Mouse (Mus musculus): ENCODE measurements at regions not wholly inside any gene's neighbourhood (a gene's known extent, or its start where the extent isn't known, plus 50 kb on each side); places are given as distances from the start of the nearest gene placed in this dataset.
A peak's percentile ranks its signal among the peaks of the same experiment; 100 is the strongest.

GRCm38 (mm10) chr9:59198221-59198875, 93.0 kb upstream of the Adpgk start:
- DNase-seq (ENCODE audit: low spot score), result no peak
- 66% methylated on average over 6 of the region's 6 CpGs for WGBS

DNA sequence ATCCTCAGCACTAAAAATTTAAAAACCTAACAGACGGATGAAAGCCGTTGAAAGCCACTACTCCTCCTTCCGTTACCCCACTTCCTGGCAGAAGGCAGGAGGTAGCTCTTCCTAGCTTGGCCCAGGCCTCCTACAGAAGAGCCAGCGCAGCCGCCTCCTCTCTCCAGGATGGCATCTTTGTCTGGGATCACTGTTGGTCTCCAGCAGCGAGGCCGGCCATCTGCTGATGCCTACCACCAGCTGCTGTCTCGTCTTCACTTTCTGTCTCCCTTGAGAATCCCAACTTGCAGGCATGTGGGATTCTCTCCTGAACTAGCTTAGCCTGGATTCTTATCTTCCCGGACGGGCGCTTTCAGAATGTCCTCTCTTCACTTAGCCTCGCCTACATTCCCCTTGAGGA, 93.9 kb upstream of the Adpgk start:
- peak; percentile 67 for DNase-seq (ENCODE audit: low spot score)
- 80% methylated on average over 12 of the region's 12 CpGs for WGBS

More at GRCm38 (mm10) chr9:59198221-59198875, 93.0 kb upstream of the Adpgk start:
- 0 out of 2 replicates have a peak, but pooled peaks cover 3% of the 10 kb centered on the region for H3K4me1 ChIP-seq (ENCODE audit: control insufficient read depth, insufficient read depth, low read length)
- no peaks in the 10 kb centered on the region for H3K36me3 ChIP-seq (ENCODE audit: control insufficient read depth, insufficient read depth, low read length)
- H3K9ac ChIP-seq (ENCODE audit: low read length), result no peak overlapping the region
- H3K27ac ChIP-seq (ENCODE audit: low read depth, low read length), result no peak overlapping the region
- no peaks in the 10 kb centered on the region for H3K9me3 ChIP-seq (replicated peaks; ENCODE audit: control insufficient read depth, low read length)
- no peak overlapping the region for H3K4me3 ChIP-seq (ENCODE audit: low read depth, low read length)
- no peak overlapping the region for H3K4me2 ChIP-seq (ENCODE audit: low read length)
- no peak for ATAC-seq
- no peaks in the 10 kb centered on the region for H3K27me3 ChIP-seq (replicated peaks; ENCODE audit: control insufficient read depth, insufficient read depth, low read length)

DNA sequence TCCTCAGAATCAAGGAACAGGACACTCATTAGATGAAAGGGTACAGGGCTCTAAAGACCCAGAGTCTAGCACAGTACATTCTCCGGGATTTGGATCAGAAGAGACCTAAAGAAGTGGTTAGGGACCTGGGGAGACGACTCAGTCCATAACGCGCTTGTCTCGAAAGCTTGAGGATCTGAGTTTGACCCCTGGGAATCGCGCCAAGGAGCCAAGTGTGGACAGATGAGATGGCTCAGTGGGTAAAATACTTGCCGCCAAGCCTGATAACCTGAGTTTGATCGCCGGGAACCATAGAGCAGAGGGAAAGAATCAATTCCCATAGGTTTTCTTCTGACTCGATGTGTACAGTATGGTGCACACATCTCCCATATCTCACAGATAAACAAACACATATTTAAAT, 97.4 kb upstream of the Adpgk start:
- ATAC-seq, result no peak
- Histone ChIP-seq H3K9ac (ENCODE audit: low read length) (no peak overlapping the region), H3K4me2 (ENCODE audit: low read length) (no peak overlapping the region), H3K27ac (ENCODE audit: low read depth, low read length) (no peak overlapping the region), H3K27me3 (replicated peaks; ENCODE audit: control insufficient read depth, insufficient read depth, low read length) (no peaks in the 10 kb centered on the region), H3K4me1 (ENCODE audit: control insufficient read depth, insufficient read depth, low read length) (no peaks in the 10 kb centered on the region), H3K36me3 (ENCODE audit: control insufficient read depth, insufficient read depth, low read length) (no peaks in the 10 kb centered on the region), H3K9me3 (replicated peaks; ENCODE audit: control insufficient read depth, low read length) (no peaks in the 10 kb centered on the region), H3K4me3 (ENCODE audit: low read depth, low read length) (no peak overlapping the region)
- 91% methylated on average over 11 of the region's 11 CpGs for WGBS
- no peak for DNase-seq (ENCODE audit: low spot score)

More for the DNA sequence above, 93.9 kb upstream of the Adpgk start:
- Histone ChIP-seq H3K4me3 (ENCODE audit: low read depth, low read length) (no peak overlapping the region), H3K27ac (ENCODE audit: low read depth, low read length) (peak overlapping the region; percentile 1; the same call in 1 of the 2 replicates), H3K36me3 (ENCODE audit: control insufficient read depth, insufficient read depth, low read length) (no peaks in the 10 kb centered on the region), H3K9ac (ENCODE audit: low read length) (no peak overlapping the region), H3K4me1 (ENCODE audit: control insufficient read depth, insufficient read depth, low read length) (no peaks in the 10 kb centered on the region), H3K9me3 (replicated peaks; ENCODE audit: control insufficient read depth, low read length) (no peaks in the 10 kb centered on the region), H3K4me2 (ENCODE audit: low read length) (no peak overlapping the region), H3K27me3 (replicated peaks; ENCODE audit: control insufficient read depth, insufficient read depth, low read length) (no peaks in the 10 kb centered on the region)
- peak; percentile 57; the same call in 1 of the 2 replicates for ATAC-seq

GRCm38 (mm10) chr9:59189141-59189540, 102.2 kb upstream of the Adpgk start:
- Histone ChIP-seq H3K9ac (ENCODE audit: low read length) (no peak overlapping the region), H3K4me1 (ENCODE audit: control insufficient read depth, insufficient read depth, low read length) (no peaks in the 10 kb centered on the region), H3K36me3 (ENCODE audit: control insufficient read depth, insufficient read depth, low read length) (no peaks in the 10 kb centered on the region), H3K9me3 (replicated peaks; ENCODE audit: control insufficient read depth, low read length) (no peaks in the 10 kb centered on the region), H3K4me2 (ENCODE audit: low read length) (no peak overlapping the region), H3K27me3 (replicated peaks; ENCODE audit: control insufficient read depth, insufficient read depth, low read length) (no peaks in the 10 kb centered on the region), H3K4me3 (ENCODE audit: low read depth, low read length) (no peak overlapping the region), H3K27ac (ENCODE audit: low read depth, low read length) (no peak overlapping the region)
- ATAC-seq (no peak), DNase-seq (ENCODE audit: low spot score) (peak; percentile 24)
- WGBS, result 73% methylated on average over 9 of the region's 9 CpGs

DNA sequence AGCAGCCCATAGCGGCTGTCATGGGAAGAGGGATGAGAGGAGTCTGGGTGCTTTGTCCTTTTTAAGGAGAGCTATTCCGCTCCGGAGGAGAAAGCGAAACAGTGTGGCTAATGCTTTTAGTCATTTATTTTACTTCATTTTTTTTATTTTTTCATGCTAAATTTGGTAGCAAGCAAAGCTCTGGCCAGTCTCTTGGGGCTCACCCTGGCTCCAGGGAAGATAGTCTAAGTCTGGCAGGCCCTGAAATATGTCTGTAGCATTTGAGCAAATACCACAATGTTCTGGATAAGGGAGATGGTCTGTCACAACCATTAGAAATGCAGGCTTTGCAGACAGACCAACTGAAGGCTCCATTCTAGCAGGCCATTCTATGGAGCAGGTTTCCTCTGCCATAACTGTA, 102.9 kb upstream of the Adpgk start:
- Histone ChIP-seq H3K27me3 (replicated peaks; ENCODE audit: control insufficient read depth, insufficient read depth, low read length) (no peaks in the 10 kb centered on the region), H3K4me3 (ENCODE audit: low read depth, low read length) (no peak overlapping the region), H3K4me1 (ENCODE audit: control insufficient read depth, insufficient read depth, low read length) (no peaks in the 10 kb centered on the region), H3K9me3 (replicated peaks; ENCODE audit: control insufficient read depth, low read length) (no peaks in the 10 kb centered on the region), H3K9ac (ENCODE audit: low read length) (no peak overlapping the region), H3K4me2 (ENCODE audit: low read length) (no peak overlapping the region), H3K36me3 (ENCODE audit: control insufficient read depth, insufficient read depth, low read length) (no peaks in the 10 kb centered on the region), H3K27ac (ENCODE audit: low read depth, low read length) (no peak overlapping the region)
- DNase-seq (ENCODE audit: low spot score), result no peak
- no peak for ATAC-seq
- 75% methylated on average over 4 of the region's 4 CpGs for WGBS

GRCm38 (mm10) chr9:59186326-59186725, 105.0 kb upstream of the Adpgk start:
- WGBS, result 78% methylated on average over 4 of the region's 4 CpGs
- H3K9ac ChIP-seq (ENCODE audit: low read length), result no peak overlapping the region
- H3K27ac ChIP-seq (ENCODE audit: low read depth, low read length), result no peak overlapping the region
- H3K4me3 ChIP-seq (ENCODE audit: low read depth, low read length), result no peak overlapping the region
- no peaks in the 10 kb centered on the region for H3K9me3 ChIP-seq (replicated peaks; ENCODE audit: control insufficient read depth, low read length)
- no peak for ATAC-seq
- no peaks in the 10 kb centered on the region for H3K4me1 ChIP-seq (ENCODE audit: control insufficient read depth, insufficient read depth, low read length)
- H3K27me3 ChIP-seq (replicated peaks; ENCODE audit: control insufficient read depth, insufficient read depth, low read length), result no peaks in the 10 kb centered on the region
- no peaks in the 10 kb centered on the region for H3K36me3 ChIP-seq (ENCODE audit: control insufficient read depth, insufficient read depth, low read length)
- no peak overlapping the region for H3K4me2 ChIP-seq (ENCODE audit: low read length)
- no peak for DNase-seq (ENCODE audit: low spot score)

DNA sequence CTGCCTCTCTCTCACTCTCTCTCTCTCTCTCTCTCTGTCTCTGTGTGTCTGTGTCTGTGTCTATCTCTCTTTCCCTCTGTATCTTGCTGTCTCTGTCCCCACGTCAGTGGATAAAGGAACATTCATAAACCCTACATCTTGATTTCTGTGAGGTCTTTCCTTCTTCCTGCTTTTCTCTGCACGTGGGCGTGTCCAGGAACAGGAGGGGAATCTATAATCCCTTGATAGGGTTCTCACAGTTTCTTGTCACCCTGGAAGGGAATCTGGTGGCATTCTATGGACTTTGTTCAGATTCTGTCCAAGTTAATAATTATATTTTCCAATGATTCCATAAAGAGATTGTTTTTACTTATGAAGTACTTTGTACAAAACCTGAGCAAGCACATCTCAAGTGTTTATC, 107.3 kb upstream of the Adpgk start:
- H3K36me3 ChIP-seq (ENCODE audit: control insufficient read depth, insufficient read depth, low read length), result no peaks in the 10 kb centered on the region
- no peak overlapping the region for H3K4me3 ChIP-seq (ENCODE audit: low read depth, low read length)
- no peak overlapping the region for H3K27ac ChIP-seq (ENCODE audit: low read depth, low read length)
- no peak overlapping the region for H3K9ac ChIP-seq (ENCODE audit: low read length)
- no peaks in the 10 kb centered on the region for H3K4me1 ChIP-seq (ENCODE audit: control insufficient read depth, insufficient read depth, low read length)
- 62% methylated on average over 3 of the region's 3 CpGs for WGBS
- H3K9me3 ChIP-seq (replicated peaks; ENCODE audit: control insufficient read depth, low read length), result no peaks in the 10 kb centered on the region
- DNase-seq (ENCODE audit: low spot score) (no peak), ATAC-seq (no peak)
- H3K4me2 ChIP-seq (ENCODE audit: low read length), result no peak overlapping the region
- no peaks in the 10 kb centered on the region for H3K27me3 ChIP-seq (replicated peaks; ENCODE audit: control insufficient read depth, insufficient read depth, low read length)

GRCm38 (mm10) chr9:59182906-59183305, 108.5 kb upstream of the Adpgk start:
- H3K4me1 ChIP-seq (ENCODE audit: control insufficient read depth, insufficient read depth, low read length), result no peaks in the 10 kb centered on the region
- 87% methylated on average over 6 of the region's 6 CpGs for WGBS
- ATAC-seq, result no peak
- no peaks in the 10 kb centered on the region for H3K36me3 ChIP-seq (ENCODE audit: control insufficient read depth, insufficient read depth, low read length)
- no peak overlapping the region for H3K4me2 ChIP-seq (ENCODE audit: low read length)
- H3K9ac ChIP-seq (ENCODE audit: low read length), result no peak overlapping the region
- no peaks in the 10 kb centered on the region for H3K27me3 ChIP-seq (replicated peaks; ENCODE audit: control insufficient read depth, insufficient read depth, low read length)
- H3K4me3 ChIP-seq (ENCODE audit: low read depth, low read length), result no peak overlapping the region
- H3K9me3 ChIP-seq (replicated peaks; ENCODE audit: control insufficient read depth, low read length), result no peaks in the 10 kb centered on the region
- H3K27ac ChIP-seq (ENCODE audit: low read depth, low read length), result no peak overlapping the region; the same call in 1 of the 2 replicates
- DNase-seq (ENCODE audit: low spot score), result no peak

- no peak overlapping the region for H3K4me3 ChIP-seq (ENCODE audit: low read depth, low read length)
- no peaks in the 10 kb centered on the region for H3K9me3 ChIP-seq (replicated peaks; ENCODE audit: control insufficient read depth, low read length)
- H3K27ac ChIP-seq (ENCODE audit: low read depth, low read length), result no peak overlapping the region; the same call in 1 of the 2 replicates
- 79% methylated on average over 8 of the region's 8 CpGs for WGBS
- H3K4me1 ChIP-seq (ENCODE audit: control insufficient read depth, insufficient read depth, low read length), result no peaks in the 10 kb centered on the region
- ATAC-seq (no peak), DNase-seq (ENCODE audit: low spot score) (peak; percentile 65)
- no peaks in the 10 kb centered on the region for H3K27me3 ChIP-seq (replicated peaks; ENCODE audit: control insufficient read depth, insufficient read depth, low read length)
- no peak overlapping the region for H3K4me2 ChIP-seq (ENCODE audit: low read length)
- no peaks in the 10 kb centered on the region for H3K36me3 ChIP-seq (ENCODE audit: control insufficient read depth, insufficient read depth, low read length)
- H3K9ac ChIP-seq (ENCODE audit: low read length), result no peak overlapping the region
These were observed 108.9 kb upstream of the Adpgk start for GRCm38 (mm10) chr9:59182490-59182889.
